Mouse (Mus musculus) activated CD4-positive, CD25-positive, alpha-beta regulatory T cell, adult 4 months (primary cell): ENCODE data around the gene Trdn. TPM values are rescaled to one million over a fixed set of nuclear protein-coding genes. Genes with fewer than 3 reads are reported as not detected.

Experiments
- ATAC-seq: one replicate; pipeline ENCODE4 v1.8.0; 2017
- polyA plus RNA-seq, 2 experiments: library from polyadenylated mRNA; unstranded; fragments of 100-300 nt; shearing (Covaris generic); gene quantifications; one replicate each; pipeline ENCODE4 v1.2.1; 2017

Gene Trdn
- under 1 TPM in 1 of 2 experiments, not detected in 1; 0.29 TPM for polyA plus RNA-seq

DNA sequence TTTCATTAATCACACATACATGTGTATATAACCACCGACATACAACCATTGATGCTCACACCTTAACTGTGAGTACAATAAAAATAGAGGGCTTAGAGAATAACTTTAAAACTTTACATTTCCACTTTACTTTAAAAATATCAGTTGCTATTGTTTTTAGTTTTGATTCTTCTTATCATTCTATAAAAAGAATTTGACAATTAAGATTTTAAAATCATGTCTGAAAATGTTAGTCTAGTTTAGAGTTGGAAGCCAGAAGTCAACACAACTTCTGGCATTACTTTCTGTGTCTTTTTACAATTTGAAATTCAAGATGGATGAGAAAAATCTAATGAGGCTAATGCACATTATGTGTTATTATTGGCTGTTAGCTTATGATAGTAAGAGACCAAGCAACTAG is at the start of gene Trdn:
TSS of gene Trdn (plus strand) at position 301 of the 400 bp plus-strand sequence.
- no peak for ATAC-seq

GRCm38 (mm10) chr10:33060771-33061170 is 19.6 kb upstream of the Trdn start:
- ATAC-seq = no peak

GRCm38 (mm10) chr10:33065566-33065965 is 14.8 kb upstream of the Trdn start:
- ATAC-seq = no peak

DNA sequence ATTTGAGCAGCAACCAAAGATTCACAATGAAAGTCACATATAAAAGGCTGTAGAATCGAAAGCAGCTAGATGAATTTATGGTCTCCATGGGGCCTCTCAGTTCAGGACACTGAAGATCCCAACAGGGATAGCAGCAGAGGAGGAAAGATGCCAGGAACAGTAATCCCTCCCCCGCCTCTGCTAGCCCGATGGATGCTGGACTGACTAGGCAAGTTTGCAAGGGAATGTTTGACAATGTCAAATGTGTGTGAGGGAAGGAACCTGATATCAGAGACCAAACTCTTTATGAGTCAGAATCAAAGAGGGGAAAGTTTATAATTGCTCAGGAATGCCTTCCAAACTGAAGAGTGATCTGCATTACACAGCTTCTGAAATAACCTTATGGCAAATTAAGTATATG is 7.2 kb upstream of the Trdn start:
- no peak for ATAC-seq

DNA sequence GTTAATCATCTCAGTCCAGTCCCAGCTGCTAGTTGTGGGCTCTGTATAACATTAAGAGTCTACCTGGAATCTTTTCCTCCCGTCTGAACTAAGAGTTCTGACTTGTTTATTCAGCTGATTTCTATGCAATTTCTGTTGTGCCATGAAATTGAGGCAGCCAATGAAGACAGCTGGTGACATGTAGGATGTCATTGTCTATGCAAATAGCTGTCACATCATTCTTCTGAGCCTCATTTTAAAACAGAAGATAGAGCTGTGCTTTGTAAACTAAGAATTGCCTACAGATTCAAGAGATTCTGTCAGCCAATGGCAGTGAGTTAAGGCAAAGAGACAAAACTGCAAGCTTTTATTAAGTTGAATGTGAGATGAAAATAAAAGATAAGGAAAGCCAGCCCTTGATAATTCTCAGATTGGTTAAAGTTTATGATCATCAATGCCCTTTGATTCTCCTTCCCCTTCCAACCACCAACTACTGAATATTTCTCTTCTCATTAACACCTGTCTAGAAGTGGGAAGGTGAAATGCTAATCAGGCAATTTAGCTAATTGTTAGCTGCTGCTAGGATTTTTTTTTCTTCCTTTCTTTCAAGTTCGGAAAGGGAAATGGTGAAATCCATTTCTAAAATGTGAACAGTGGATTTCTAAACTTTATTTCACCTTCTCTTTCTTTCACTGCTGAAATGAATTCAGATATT is 1.9 kb downstream of the Trdn start:
- no peak for ATAC-seq

- ATAC-seq = no peak
Measured at GRCm38 (mm10) chr10:33082961-33083626, 2.7 kb downstream of the Trdn start.

DNA sequence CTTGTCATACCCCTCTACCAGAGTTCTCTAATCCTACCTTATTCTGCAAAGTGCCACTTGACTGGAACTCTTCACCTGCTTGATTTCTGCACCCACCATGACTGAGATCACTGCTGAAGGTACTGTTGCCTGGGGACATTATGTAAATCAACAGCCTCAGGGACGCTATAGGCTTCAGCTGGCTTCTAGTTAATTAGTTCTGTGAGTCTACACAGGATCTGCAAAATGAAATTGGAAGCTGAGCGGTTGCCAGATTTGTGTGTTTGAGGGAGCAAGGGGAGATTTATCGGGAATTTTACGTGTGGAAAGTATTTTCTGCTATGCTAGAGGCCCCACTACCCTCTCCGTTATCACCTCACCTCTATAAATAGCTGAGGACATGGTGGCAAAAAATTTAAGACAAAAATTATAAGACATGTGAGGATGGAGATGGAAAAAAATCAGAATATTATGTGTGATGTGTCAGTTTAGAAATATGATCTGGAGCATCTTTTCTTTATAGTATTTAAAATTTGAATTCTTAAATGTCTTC is 3.3 kb downstream of the Trdn start:
- no peak for ATAC-seq

- no peak for ATAC-seq
Measured at GRCm38 (mm10) chr10:33088403-33088802, 8.0 kb downstream of the Trdn start.

DNA sequence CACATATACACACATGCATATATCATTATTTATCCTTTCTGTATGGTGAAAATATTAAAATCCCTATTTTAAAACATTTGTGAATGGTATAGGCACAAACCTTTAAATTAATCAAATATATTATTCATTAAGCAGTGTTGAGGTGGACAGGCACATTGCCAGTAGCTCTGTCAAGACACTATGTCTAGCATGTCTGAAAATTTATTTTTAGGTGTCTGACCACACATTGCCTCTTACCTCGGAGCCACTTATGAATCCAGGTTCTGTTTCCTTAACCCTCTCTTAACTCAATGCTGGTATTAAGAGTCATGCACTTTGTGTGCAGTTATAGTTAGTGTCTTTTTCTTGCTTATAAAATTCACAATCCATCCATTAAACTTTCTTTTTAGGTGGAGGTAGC is 12.0 kb downstream of the Trdn start:
- ATAC-seq = no peak

DNA sequence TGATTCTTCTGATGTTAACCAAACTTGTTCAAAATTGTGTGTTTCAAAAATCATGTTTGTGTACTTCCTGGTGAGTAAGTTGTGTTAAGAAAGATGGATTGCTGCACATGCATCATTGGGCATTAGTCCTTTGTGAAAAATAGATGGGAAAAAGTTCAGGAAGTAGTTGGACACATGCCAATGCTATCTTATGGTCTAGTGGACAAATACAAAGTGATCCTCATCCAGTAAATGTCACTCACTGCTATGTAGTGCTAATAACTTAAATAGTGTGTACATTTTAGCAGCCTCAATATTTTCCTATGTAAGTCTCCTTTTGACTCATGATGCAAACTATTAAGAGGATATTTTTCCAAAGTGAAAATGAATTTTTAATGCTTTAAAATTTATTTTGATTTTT is 27.6 kb downstream of the Trdn start:
- no peak for ATAC-seq

- ATAC-seq = no peak
Measured at GRCm38 (mm10) chr10:33123028-33123427, 42.7 kb downstream of the Trdn start.

DNA sequence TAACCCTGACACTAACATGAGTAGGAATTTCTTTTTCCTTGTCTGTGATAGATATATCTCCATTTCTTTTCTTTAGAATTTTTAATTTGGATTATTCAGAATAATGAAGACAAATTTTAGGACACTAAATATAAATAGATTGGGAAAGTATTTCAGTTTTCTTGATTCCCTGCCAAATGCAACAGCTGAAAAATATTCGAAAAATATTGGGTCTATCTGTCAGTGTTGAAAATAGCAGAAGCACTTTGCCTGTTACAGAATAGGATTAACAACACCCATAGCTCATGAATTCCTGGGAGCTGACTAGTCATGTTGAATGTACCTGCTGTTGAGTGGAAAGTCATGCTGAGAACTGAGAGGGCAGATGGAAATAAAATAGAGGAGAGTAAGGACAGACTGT is 64.6 kb downstream of the Trdn start:
- no peak for ATAC-seq

- no peak for ATAC-seq
Measured at GRCm38 (mm10) chr10:33179731-33180631, 99.6 kb downstream of the Trdn start.

DNA sequence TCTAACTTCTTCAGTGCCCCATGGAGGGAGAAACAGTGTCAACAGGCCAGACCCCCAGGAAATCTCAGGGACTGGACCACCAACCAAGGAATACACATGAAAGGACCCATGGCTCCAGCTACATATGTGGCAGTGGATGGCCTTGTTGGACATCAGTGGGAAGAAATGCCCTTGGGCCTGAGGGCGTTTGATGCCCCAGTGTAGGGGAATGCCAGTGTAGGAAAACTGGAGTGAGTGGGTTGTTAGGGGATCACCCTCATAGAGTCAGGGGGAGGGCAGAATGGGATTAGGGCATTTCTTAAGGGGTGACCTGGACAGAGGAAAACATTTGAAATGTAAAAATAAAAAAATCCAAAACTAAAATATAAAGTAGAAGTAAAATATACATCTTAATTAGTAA is 108.7 kb downstream of the Trdn start:
- ATAC-seq = no peak

GRCm38 (mm10) chr10:33195919-33196318 is 115.6 kb downstream of the Trdn start:
- no peak for ATAC-seq

GRCm38 (mm10) chr10:33198257-33198656 is 117.9 kb downstream of the Trdn start:
- ATAC-seq = no peak

DNA sequence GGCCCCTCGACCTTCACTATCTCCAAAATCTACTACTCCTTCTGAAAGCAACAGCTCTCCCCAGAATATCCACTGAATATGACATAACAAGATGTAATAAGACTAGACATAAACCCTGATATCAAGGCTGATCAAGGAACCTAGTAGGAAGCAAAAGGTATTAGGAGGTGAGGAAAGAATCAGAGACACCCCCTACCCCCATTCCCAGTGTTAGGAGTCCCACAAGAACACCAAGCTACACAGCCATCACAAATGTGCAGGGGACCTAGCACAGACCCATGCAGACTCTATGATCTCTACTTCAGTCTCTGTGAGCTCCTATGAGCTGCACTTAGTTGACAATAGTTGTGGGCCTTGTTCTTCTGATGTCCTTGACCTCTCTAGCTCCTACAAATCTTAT is 130.1 kb downstream of the Trdn start:
- no peak for ATAC-seq

GRCm38 (mm10) chr10:33253911-33254310 is 173.6 kb downstream of the Trdn start:
- no peak for ATAC-seq

GRCm38 (mm10) chr10:33256202-33256601 is 175.8 kb downstream of the Trdn start:
- no peak for ATAC-seq

GRCm38 (mm10) chr10:33304982-33305381 is 224.6 kb downstream of the Trdn start:
- no peak for ATAC-seq

GRCm38 (mm10) chr10:33353026-33353425 is 272.7 kb downstream of the Trdn start:
- ATAC-seq = no peak

DNA sequence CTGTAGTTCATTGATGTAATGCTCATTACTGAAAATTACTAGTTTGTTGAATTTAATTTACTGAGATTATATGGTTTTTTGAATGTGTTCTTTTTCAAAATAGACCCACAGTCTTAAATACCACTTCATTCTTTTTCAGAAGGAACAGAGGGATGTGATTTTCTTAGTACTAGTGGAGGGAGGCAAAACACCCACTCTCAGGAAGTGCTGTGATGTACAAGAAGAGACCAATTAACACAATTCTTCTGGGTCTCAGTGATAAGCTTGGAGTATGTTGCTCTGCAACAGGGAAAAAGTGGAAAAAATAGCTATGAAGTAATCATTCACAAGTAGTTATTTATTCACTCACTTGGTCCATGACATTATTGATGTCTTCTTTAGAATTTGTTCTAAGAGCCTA is 286.2 kb downstream of the Trdn start:
- no peak for ATAC-seq

GRCm38 (mm10) chr10:33370534-33370933 is 290.2 kb downstream of the Trdn start:
- ATAC-seq = no peak
